Mouse (Mus musculus) ZHBTc4 (cell line): ENCODE results near the gene Ucp3.

ENCODE experiments used
- DNase-seq: peaks from one replicate; pipeline ENCODE4 v3.0.0-alpha.2; 2011; ENCODE audit warnings: low read depth, low spot score

Gene Ucp3

GRCm38 (mm10) chr7:100472777-100473176 lies at the start of gene Ucp3:
TSS of gene Ucp3 (plus strand) at chr7:100472990.
- DNase-seq: no peak

DNA sequence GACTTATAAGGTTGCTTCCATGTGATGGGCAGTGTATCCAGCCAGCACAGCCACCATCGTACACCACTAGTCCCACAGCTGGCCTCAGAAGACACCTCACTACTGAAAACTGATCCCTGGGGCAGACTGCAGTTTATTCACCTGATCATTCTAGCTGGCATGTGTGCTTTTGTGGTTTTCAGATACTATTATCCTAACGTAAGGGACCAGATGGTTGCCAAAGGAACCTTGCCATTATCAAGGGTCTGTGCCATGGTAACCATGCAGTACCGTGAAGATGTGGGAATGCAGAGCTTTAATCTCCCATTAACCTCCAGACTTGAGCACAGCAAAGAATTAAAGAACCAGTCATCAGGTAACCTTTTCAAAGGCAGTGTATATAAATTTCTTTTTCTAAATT lies 47.0 kb upstream of the Ucp3 start:
- no peak for DNase-seq

GRCm38 (mm10) chr7:100429102-100429501 lies 43.7 kb upstream of the Ucp3 start:
- DNase-seq: peak; percentile 70

DNA sequence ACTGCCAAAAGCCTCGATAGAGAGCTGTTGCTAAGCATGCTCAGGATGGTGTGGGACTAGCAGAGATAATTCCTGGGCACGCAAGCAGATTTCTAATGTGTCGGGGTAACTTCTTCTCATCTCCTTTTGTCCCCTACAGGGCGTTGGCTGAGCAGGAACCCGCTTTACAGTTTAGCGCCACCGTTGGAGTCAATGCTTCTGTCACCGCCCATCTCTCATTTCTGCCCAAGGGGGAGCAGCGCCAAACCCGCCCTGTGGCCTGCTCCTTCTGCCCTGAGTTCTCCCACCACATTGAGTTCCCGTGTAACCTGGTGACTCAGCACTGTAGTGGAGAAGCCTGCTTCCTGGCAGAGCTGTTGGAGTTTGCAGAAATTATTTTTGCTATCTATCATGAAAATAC lies 42.9 kb upstream of the Ucp3 start:
- DNase-seq: peak; percentile 44

DNA sequence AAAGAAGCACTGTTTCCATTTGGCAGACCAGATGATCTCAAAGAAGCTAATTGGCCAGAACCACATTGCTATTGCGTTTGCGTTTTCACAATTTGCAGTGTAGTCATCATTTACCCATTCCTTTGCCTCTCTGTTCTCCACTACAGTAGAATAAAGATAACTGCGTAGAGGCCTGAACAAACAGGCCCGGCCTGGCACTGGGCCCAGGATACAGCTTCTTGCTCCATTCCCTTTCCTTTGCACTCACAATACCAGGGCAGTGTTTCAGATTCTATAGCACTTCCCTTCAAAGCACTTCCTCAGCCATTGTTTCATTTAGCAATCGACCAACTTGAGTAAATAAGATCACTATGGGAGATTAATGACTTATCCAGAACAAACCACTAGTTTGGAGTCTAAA lies 41.7 kb upstream of the Ucp3 start:
- DNase-seq: no peak

- DNase-seq: no peak
These were observed 39.5 kb upstream of the Ucp3 start for GRCm38 (mm10) chr7:100433295-100433694.

DNA sequence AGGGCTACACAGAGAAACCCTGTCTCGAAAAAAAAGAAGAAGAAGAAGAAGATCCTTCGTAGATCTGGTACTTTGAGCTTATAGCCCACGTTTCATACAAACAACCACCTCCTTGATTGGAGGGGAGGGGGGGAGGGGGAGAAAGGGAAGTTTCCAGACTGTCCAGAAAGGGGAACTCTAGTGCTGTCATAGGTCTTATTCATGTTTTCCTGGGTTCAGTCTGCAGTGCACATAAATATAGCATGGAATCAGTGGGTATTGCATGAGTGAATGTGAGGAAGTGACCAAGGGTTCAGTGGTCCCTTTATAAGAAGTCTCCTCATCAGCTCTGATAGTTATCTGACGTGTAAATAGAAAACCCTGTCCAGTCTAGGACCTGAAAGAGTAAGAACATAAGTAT lies 29.1 kb upstream of the Ucp3 start:
- no peak for DNase-seq

- no peak for DNase-seq
These were observed 26.5 kb upstream of the Ucp3 start for GRCm38 (mm10) chr7:100446271-100446670.

GRCm38 (mm10) chr7:100448530-100448929 lies 24.3 kb upstream of the Ucp3 start:
- peak; percentile 21 for DNase-seq

DNA sequence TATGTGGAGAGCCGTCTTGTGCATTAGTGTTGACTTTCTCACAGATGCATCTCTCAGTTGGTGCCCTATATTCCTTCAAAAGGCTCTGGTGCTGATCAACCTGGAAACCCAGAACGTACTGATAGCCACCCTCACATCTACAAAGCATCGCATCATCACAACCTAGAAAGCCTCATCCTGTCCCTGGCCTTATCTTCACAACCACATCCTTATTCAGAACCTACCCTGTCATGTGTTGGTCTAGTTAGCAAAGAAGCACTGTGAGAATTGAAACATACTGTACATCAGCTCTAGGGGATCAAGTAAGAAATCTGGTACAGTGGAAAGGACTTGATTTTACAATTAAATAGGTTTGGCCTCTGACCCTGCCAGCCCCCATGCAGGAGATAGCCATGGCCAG lies 23.8 kb upstream of the Ucp3 start:
- DNase-seq: no peak

GRCm38 (mm10) chr7:100458153-100458552 lies 14.6 kb upstream of the Ucp3 start:
- DNase-seq: no peak

GRCm38 (mm10) chr7:100459862-100460261 lies 12.9 kb upstream of the Ucp3 start:
- no peak for DNase-seq

- no peak for DNase-seq
These were observed 11.1 kb upstream of the Ucp3 start for GRCm38 (mm10) chr7:100461621-100462151.

DNA sequence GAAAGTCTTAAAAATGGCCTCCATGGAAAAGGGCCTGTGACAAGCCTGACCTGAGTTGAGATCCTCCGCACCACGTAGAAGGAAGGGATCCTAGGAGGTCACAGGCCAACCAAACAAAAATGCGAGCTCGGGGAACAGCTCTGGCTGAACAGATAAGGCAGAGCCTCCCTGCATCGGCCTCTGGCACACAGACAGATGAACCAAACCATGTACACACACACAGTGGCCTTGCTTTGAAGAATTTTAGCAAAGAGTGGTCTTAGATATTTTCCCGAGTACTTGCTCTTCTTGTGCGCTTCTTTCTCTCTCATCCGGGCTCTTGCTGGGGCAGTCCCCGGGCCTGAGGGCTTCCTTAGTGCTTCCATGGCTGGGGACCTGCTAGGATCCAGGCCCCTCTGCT lies 9.6 kb upstream of the Ucp3 start:
- DNase-seq: no peak

- no peak for DNase-seq
These were observed 9.0 kb upstream of the Ucp3 start for GRCm38 (mm10) chr7:100463757-100464156.

DNA sequence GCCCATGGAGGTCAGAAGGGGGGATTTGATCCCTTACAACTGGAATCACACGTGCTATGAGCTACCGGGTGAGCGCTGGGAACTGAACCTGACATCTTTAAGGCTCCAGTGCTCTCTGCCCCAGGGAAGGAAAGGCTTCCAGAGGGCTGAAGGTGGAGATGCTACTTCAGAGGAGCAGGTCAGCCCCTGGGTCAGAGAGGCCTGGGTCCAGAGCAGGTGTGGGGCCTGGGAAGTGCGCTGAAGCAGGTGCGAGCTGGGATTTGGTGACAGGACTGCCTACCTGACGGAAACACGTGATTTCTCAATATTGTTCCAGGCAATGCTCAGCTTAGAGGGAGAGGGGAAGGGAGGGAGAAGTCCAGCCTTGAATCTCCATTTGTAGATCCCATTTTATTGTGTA lies 8.5 kb upstream of the Ucp3 start:
- DNase-seq: no peak

DNA sequence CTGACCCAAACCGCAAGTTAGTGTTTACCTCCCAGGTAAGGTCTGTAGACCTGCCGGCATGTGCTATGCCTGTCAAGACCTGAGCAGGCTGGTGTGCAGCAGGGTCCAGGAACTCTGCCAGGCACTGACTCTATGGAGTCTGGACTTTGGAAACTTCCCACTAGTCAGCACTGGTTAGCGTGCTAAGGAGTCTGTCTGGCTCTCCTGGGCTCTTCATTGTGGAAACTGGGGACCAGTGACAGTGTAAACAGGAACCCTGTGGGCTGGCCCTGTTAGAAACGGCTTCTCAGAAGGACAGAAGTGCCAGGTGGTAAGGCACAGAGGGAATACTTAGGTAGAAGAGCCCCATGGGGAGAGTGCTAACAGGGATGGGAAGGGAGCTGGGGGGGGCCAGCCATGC lies 7.5 kb upstream of the Ucp3 start:
- no peak for DNase-seq

- no peak for DNase-seq
These were observed 7.0 kb upstream of the Ucp3 start for GRCm38 (mm10) chr7:100465656-100466309.

- no peak for DNase-seq
These were observed 5.8 kb upstream of the Ucp3 start for GRCm38 (mm10) chr7:100466781-100467510.

- DNase-seq: no peak
These were observed 4.0 kb upstream of the Ucp3 start for GRCm38 (mm10) chr7:100468761-100469160.

DNA sequence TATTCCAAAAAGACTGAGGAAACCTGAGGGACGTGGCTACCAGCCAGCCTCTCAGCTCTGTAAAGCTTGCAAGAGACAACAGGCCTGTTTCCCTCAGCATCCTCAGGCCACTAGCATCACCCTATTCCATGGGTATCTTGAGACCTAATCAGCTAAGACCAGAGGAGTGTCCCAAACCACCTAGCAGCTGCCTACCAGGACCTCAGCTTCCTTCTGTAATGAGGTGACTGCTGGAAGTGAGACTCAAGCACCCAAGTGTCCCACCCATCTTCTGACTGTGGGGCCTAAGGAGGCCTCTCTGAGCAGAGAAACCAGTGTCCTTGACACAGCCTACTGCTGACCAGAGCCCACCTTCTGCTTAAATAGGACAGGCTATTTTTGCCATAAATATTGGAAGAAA lies 3.3 kb upstream of the Ucp3 start:
- DNase-seq: no peak

DNA sequence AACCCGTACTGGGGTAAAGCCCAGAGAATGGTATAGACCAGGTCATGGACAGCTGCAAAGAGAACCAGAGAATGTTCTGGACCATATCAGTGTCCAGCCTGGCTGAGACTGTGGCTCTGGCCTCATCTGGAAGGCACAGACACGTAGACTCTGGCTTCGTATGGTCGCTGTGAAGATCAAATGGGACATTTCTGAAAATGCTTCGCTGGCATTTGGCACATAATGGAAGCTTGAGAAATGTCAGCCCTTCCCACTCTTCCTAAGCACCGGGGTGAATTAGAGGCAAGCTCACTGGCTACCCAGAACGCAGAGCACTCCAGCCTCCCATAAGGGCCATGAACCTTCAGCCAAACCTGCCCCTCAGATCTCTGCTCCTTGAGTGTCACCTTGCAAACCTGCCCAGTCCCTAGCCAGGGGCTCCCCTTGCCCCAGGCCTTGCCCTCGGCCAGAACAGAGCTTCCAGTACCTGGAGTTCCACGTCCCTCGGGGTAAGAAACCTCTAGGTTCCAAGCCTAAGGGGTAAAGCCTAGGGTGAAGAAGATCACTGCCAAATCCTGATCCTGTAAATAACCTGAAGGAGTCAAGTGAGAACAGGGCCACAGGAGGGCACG lies 1.9 kb upstream of the Ucp3 start:
- no peak for DNase-seq

DNA sequence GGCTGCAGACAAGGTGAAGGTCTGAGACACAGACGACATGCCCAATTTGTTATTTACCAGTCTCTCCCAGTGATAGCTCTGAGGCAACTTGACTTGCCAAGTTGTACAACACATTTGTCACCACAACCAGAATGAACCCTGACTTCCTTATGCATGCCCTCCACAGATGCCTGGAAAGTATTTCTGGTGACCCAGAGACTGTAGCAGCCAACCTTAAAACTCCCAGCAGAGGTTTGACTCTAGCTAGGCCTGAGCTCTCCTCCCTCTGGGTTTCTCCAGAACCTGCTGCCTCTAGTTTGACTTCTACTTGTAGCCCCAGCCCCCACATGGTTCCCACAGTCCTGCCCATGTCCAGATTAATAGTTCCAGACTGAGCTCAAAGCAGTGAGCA lies 1.4 kb upstream of the Ucp3 start:
- DNase-seq: no peak
